Mouse (Mus musculus): ENCODE results near the gene Leo1.

DNA sequence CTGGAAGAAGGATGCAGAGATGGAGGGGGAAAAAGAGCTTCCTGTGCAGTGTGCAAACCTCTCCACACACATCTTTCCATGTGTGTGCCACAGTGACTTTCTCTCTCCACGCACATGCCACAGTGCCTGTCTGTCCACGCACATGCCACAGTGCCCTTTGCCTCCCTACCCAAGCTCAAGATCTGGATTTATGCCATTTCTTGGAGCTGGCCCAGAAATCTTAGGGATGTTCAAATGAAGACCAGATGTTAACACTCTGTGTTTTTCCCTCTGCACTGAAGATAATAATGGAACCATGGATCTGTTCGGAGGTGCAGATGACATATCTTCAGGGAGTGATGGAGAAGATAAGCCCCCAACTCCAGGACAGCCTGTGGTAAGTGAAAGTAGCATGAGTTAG, 6.7 kb downstream of the Leo1 start:
- TF ChIP-seq E2F4 (IDR thresholded peaks at IDR 0.05; ENCODE audit: insufficient read depth): no peak
- TF ChIP-seq POLR2A (IDR thresholded peaks at IDR 0.05; ENCODE audit: insufficient read length, low read depth): no peak

All from myocyte (in vitro differentiated cells).